Mouse (Mus musculus) splenic B cell, adult 2 months (primary cell): ENCODE measurements around the gene Nynrin.

ENCODE experiments used
- DNase-seq: peaks from one replicate; pipeline ENCODE4 v3.0.0-alpha.2; 2011; ENCODE audit warnings: low read depth, low spot score
- H3K27me3 ChIP-seq: 2 replicates; pipeline ENCODE4 v1.6.1; 2012; ENCODE audit warnings: mild to moderate bottlenecking, low read length, moderate library complexity, mixed read lengths; ENCODE audit not compliant: control insufficient read depth, poor library complexity, insufficient read depth, severe bottlenecking
- H3K36me3 ChIP-seq: 2 replicates; pipeline ENCODE4 v1.6.1; 2012; ENCODE audit warnings: mild to moderate bottlenecking, low read length, moderate library complexity, mixed read lengths; ENCODE audit not compliant: control insufficient read depth, poor library complexity, insufficient read depth, severe bottlenecking

The Nynrin gene

GRCm38 (mm10) chr14:55829854-55830253 is 24.0 kb upstream of the Nynrin start:
- H3K36me3 ChIP-seq, result no peaks in the 10 kb centered on the region
- H3K27me3 ChIP-seq, result no peaks in the 10 kb centered on the region
- no peak for DNase-seq

- H3K27me3 ChIP-seq, result no peaks in the 10 kb centered on the region
- no peaks in the 10 kb centered on the region for H3K36me3 ChIP-seq
- DNase-seq, result no peak
These were observed 23.5 kb upstream of the Nynrin start for GRCm38 (mm10) chr14:55830331-55830730.

GRCm38 (mm10) chr14:55833126-55833525 is 20.7 kb upstream of the Nynrin start:
- H3K36me3 ChIP-seq, result no peaks in the 10 kb centered on the region
- DNase-seq, result no peak
- no peaks in the 10 kb centered on the region for H3K27me3 ChIP-seq

GRCm38 (mm10) chr14:55834808-55835533 is 18.8 kb upstream of the Nynrin start:
- H3K27me3 ChIP-seq, result no peaks in the 10 kb centered on the region
- H3K36me3 ChIP-seq, result no peaks in the 10 kb centered on the region
- DNase-seq, result no peak

- Histone ChIP-seq H3K36me3 (no peaks in the 10 kb centered on the region), H3K27me3 (no peaks in the 10 kb centered on the region)
- DNase-seq, result no peak
These were observed 15.5 kb upstream of the Nynrin start for GRCm38 (mm10) chr14:55838312-55838711.

GRCm38 (mm10) chr14:55838740-55839139 is 15.1 kb upstream of the Nynrin start:
- DNase-seq, result peak; percentile 24
- no peaks in the 10 kb centered on the region for H3K27me3 ChIP-seq
- no peaks in the 10 kb centered on the region for H3K36me3 ChIP-seq

- H3K27me3 ChIP-seq, result no peaks in the 10 kb centered on the region
- no peak for DNase-seq
- no peaks in the 10 kb centered on the region for H3K36me3 ChIP-seq
These were observed 12.9 kb upstream of the Nynrin start for GRCm38 (mm10) chr14:55840853-55841366.

- DNase-seq, result peak; percentile 19
- no peaks in the 10 kb centered on the region for H3K27me3 ChIP-seq
- no peaks in the 10 kb centered on the region for H3K36me3 ChIP-seq
These were observed 11.0 kb upstream of the Nynrin start for GRCm38 (mm10) chr14:55842794-55843193.

- DNase-seq, result no peak
- Histone ChIP-seq H3K36me3 (no peaks in the 10 kb centered on the region), H3K27me3 (no peaks in the 10 kb centered on the region)
These were observed 8.1 kb upstream of the Nynrin start for GRCm38 (mm10) chr14:55845506-55846294.

GRCm38 (mm10) chr14:55850885-55851284 is 2.9 kb upstream of the Nynrin start:
- Histone ChIP-seq H3K27me3 (no peaks in the 10 kb centered on the region; the same call in 1 of the 2 replicates), H3K36me3 (no peaks in the 10 kb centered on the region)
- DNase-seq, result no peak

- Histone ChIP-seq H3K36me3 (no peaks in the 10 kb centered on the region), H3K27me3 (no peaks in the 10 kb centered on the region; the same call in 1 of the 2 replicates)
- no peak for DNase-seq
These were observed 911 bp upstream of the Nynrin start for GRCm38 (mm10) chr14:55852646-55853551.

GRCm38 (mm10) chr14:55854406-55855100 is 743 bp downstream of the Nynrin start:
- DNase-seq, result no peak
- H3K27me3 ChIP-seq, result no peaks in the 10 kb centered on the region; the same call in 1 of the 2 replicates
- no peaks in the 10 kb centered on the region for H3K36me3 ChIP-seq

- no peaks in the 10 kb centered on the region; the same call in 1 of the 2 replicates for H3K27me3 ChIP-seq
- DNase-seq, result no peak
These were observed 1.3 kb downstream of the Nynrin start for GRCm38 (mm10) chr14:55855101-55855561.

GRCm38 (mm10) chr14:55857588-55857987 is 3.8 kb downstream of the Nynrin start:
- DNase-seq, result no peak
- Histone ChIP-seq H3K36me3 (no peaks in the 10 kb centered on the region), H3K27me3 (no peaks in the 10 kb centered on the region; the same call in 1 of the 2 replicates)

More at GRCm38 (mm10) chr14:55855101-55855561, 1.3 kb downstream of the Nynrin start:
- no peaks in the 10 kb centered on the region for H3K36me3 ChIP-seq
